Comparison of ENCODE assay signal across 8 mouse cellular contexts in the genomic region with DNA sequence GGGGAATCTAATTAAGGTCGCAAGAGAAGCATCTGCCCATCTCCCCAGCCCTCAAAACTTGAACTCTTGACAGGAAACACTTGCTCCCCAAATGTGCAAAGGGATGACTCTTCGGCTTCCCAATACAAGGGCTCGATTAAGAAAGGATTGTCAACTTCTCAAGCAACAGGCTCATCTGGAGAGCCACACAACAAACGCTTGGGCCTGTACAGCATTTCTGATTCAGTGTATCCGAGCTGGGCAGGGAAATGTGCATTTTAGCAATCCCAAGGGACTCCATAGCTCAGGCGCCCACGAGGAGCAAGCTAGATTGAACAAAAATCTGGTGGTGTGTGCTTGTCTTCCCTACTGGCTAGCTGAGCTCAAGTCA. TPM values are rescaled to one million over a fixed set of nuclear protein-coding genes. Genes with fewer than 3 reads are reported as not detected.
A peak's percentile ranks its signal among the peaks of the same experiment; 100 is the strongest.
DNase-seq lines count a peak whose midpoint lies in the region; ATAC-seq and TF ChIP-seq lines count a peak whose summit lies in the region.

No protein-coding gene starts in this region.

- peaks cover 21% of the 10 kb centered on the region; the same call in 1 of the 2 replicates for H3K36me3 ChIP-seq in liver, adult 2 months (ENCODE audit: control insufficient read depth, insufficient read depth, low read length)
- H3K36me3 ChIP-seq in embryonic facial prominence, embryonic 12.5 days, result peaks cover 39% of the 10 kb centered on the region
- H3K36me3 ChIP-seq in midbrain, postnatal 0 days (ENCODE audit: insufficient read depth, low read length), result no peaks in the 10 kb centered on the region

- peaks cover 5% of the 10 kb centered on the region; the same call in 1 of the 2 replicates for H3K4me1 ChIP-seq in liver, adult 2 months (ENCODE audit: control insufficient read depth, insufficient read depth, low read length)
- H3K4me1 ChIP-seq in embryonic facial prominence, embryonic 12.5 days, result peaks cover 19% of the 10 kb centered on the region
- peaks cover 5% of the 10 kb centered on the region; the same call in 1 of the 2 replicates for H3K4me1 ChIP-seq in midbrain, postnatal 0 days (ENCODE audit: insufficient read depth, low read length)

- peak overlapping the region; percentile 84 for H3K4me2 ChIP-seq in embryonic facial prominence, embryonic 12.5 days (replicated peaks)
- peak overlapping the region; percentile 51 for H3K4me2 ChIP-seq in midbrain, postnatal 0 days (ENCODE audit: low read depth, low read length, poor library complexity, severe bottlenecking)

- WGBS in liver, adult 2 months, result 0% methylated on average over 7 of the region's 7 CpGs
- 6% methylated on average over 7 of the region's 7 CpGs for WGBS in embryonic facial prominence, embryonic 12.5 days
- 5% methylated on average over 7 of the region's 7 CpGs for WGBS in midbrain, postnatal 0 days

- H3K27ac ChIP-seq in liver, adult 2 months (replicated peaks; ENCODE audit: insufficient read depth, low read depth, low read length), result peak overlapping the region; percentile 94
- peak overlapping the region; percentile 100 for H3K27ac ChIP-seq in embryonic facial prominence, embryonic 12.5 days
- H3K27ac ChIP-seq in midbrain, postnatal 0 days (ENCODE audit: low read depth, low read length), result peak overlapping the region; percentile 91

- no peak for DNase-seq in liver, adult 2 months (ENCODE audit: extremely low read depth, low read depth, low spot score)
- DNase-seq in liver, result no peak
- DNase-seq in midbrain, postnatal 0 days (ENCODE audit: low spot score), result no peak
- DNase-seq in thymus, postnatal 10 days (ENCODE audit: low spot score in 2 of 2), result no peak
- DNase-seq in B cell, adult 2 months, result no peak
- no peak for DNase-seq in urinary bladder, postnatal 4 days (ENCODE audit: low spot score in 2 of 2)

- TF ChIP-seq POLR2A in liver, adult 2 months (IDR thresholded peaks at IDR 0.05; ENCODE audit: extremely low read depth, insufficient read depth, low read length), result no peak

- peaks cover 9% of the 10 kb centered on the region for H3K79me2 ChIP-seq in liver, adult 2 months (ENCODE audit: control insufficient read depth, insufficient read depth, low read length)

- TF ChIP-seq CTCF in liver, adult 2 months (IDR thresholded peaks at IDR 0.05; ENCODE audit: low read depth, low read length), result no peak
- no peak for TF ChIP-seq CTCF in midbrain, postnatal 0 days (IDR thresholded peaks at IDR 0.05)

- H3K9ac ChIP-seq in liver, adult 2 months (ENCODE audit: low read depth, low read length), result peak overlapping the region; percentile 93
- H3K9ac ChIP-seq in embryonic facial prominence, embryonic 12.5 days, result peak overlapping the region; percentile 90
- peak overlapping the region; percentile 86 for H3K9ac ChIP-seq in midbrain, postnatal 0 days (replicated peaks; ENCODE audit: low read length, poor library complexity, severe bottlenecking)

- H3K4me3 ChIP-seq in liver, adult 2 months (ENCODE audit: insufficient read depth, low read depth, low read length), result peak overlapping the region; percentile 81
- H3K4me3 ChIP-seq in embryonic facial prominence, embryonic 12.5 days, result peak overlapping the region; percentile 78
- H3K4me3 ChIP-seq in midbrain, postnatal 0 days (ENCODE audit: low read depth, low read length), result peak overlapping the region; percentile 89

- ATAC-seq in embryonic facial prominence, embryonic 12.5 days (ENCODE audit: insufficient number of reproducible peaks, insufficient read depth, low FRiP score, low TSS enrichment), result no peak
- peak; percentile 22 for ATAC-seq in inflammation-experienced regulatory T-cells, adult 6 months
- 0 out of 2 replicates have a peak, but pooled peaks have one; percentile 14 for ATAC-seq in midbrain, postnatal 0 days (ENCODE audit: low FRiP score)

- no peaks in the 10 kb centered on the region for H3K27me3 ChIP-seq in liver, adult 2 months (ENCODE audit: control insufficient read depth, insufficient read depth, low read length)
- H3K27me3 ChIP-seq in embryonic facial prominence, embryonic 12.5 days, result no peaks in the 10 kb centered on the region
- no peaks in the 10 kb centered on the region for H3K27me3 ChIP-seq in midbrain, postnatal 0 days (ENCODE audit: insufficient read depth, low read length)

- no peaks in the 10 kb centered on the region for H3K9me3 ChIP-seq in embryonic facial prominence, embryonic 12.5 days
- no peaks in the 10 kb centered on the region for H3K9me3 ChIP-seq in midbrain, postnatal 0 days (ENCODE audit: low read length)

RNA-seq across cellular contexts. Expression of gene Ate1, which starts 26.2 kb away (rescaled TPM):
- total RNA-seq in liver, adult 2 months (2014; rRNA removed), result 17.3 and 23.7 TPM in 2 replicates
- 4.3 and 4.4 TPM in 2 replicates for polyA plus RNA-seq in liver, adult 2 months (2012; rRNA removed)
- polyA plus RNA-seq in embryonic facial prominence, embryonic 12.5 days (2016; fragmentation: Nextera tagmentation; extraction: Ambion mirVana), result 47.9 and 50.4 TPM in 2 replicates
- polyA plus RNA-seq in inflammation-experienced regulatory T-cells, adult 6 months (2017; shearing (Covaris generic)), result 10 to 100 TPM; 36.9 to 50.5 (median 42.6) TPM
- 47.4 and 60.5 TPM in 2 replicates for total RNA-seq in midbrain, postnatal 0 days (2014; rRNA removed)
- 101 and 129 TPM in 2 replicates for polyA plus RNA-seq in midbrain, postnatal 0 days (2015; fragmentation: Nextera tagmentation; extraction: Ambion mirVana)

RNA-seq across cellular contexts. Expression of gene Nsmce4a, which starts 26.5 kb away (rescaled TPM):
- total RNA-seq in liver, adult 2 months (2014; rRNA removed), result 58.5 and 73.5 TPM in 2 replicates
- polyA plus RNA-seq in liver, adult 2 months (2012; rRNA removed), result 20.8 and 24.7 TPM in 2 replicates
- polyA plus RNA-seq in embryonic facial prominence, embryonic 12.5 days (2016; fragmentation: Nextera tagmentation; extraction: Ambion mirVana), result 189 and 194 TPM in 2 replicates
- 10 to 100 TPM; 10.5 to 15.3 (median 13.5) TPM for polyA plus RNA-seq in inflammation-experienced regulatory T-cells, adult 6 months (2017; shearing (Covaris generic))
- 38.7 and 46.1 TPM in 2 replicates for total RNA-seq in midbrain, postnatal 0 days (2014; rRNA removed)
- polyA plus RNA-seq in midbrain, postnatal 0 days (2015; fragmentation: Nextera tagmentation; extraction: Ambion mirVana), result 67.7 and 67.9 TPM in 2 replicates

RNA-seq across cellular contexts. Expression of gene Tacc2, which starts 30.8 kb away (rescaled TPM):
- total RNA-seq in liver, adult 2 months (2014; rRNA removed), result 13.5 and 14.3 TPM in 2 replicates
- 8.4 and 10.0 TPM in 2 replicates for polyA plus RNA-seq in liver, adult 2 months (2012; rRNA removed)
- 53.2 and 53.3 TPM in 2 replicates for polyA plus RNA-seq in embryonic facial prominence, embryonic 12.5 days (2016; fragmentation: Nextera tagmentation; extraction: Ambion mirVana)
- 1 to 10 TPM; 3.7 to 8.8 (median 6.6) TPM for polyA plus RNA-seq in inflammation-experienced regulatory T-cells, adult 6 months (2017; shearing (Covaris generic))
- 49.9 and 54.8 TPM in 2 replicates for total RNA-seq in midbrain, postnatal 0 days (2014; rRNA removed)
- polyA plus RNA-seq in midbrain, postnatal 0 days (2015; fragmentation: Nextera tagmentation; extraction: Ambion mirVana), result 52.4 and 55.9 TPM in 2 replicates
